ENCODE assay signal across 7 mouse cellular contexts in the genomic region with DNA sequence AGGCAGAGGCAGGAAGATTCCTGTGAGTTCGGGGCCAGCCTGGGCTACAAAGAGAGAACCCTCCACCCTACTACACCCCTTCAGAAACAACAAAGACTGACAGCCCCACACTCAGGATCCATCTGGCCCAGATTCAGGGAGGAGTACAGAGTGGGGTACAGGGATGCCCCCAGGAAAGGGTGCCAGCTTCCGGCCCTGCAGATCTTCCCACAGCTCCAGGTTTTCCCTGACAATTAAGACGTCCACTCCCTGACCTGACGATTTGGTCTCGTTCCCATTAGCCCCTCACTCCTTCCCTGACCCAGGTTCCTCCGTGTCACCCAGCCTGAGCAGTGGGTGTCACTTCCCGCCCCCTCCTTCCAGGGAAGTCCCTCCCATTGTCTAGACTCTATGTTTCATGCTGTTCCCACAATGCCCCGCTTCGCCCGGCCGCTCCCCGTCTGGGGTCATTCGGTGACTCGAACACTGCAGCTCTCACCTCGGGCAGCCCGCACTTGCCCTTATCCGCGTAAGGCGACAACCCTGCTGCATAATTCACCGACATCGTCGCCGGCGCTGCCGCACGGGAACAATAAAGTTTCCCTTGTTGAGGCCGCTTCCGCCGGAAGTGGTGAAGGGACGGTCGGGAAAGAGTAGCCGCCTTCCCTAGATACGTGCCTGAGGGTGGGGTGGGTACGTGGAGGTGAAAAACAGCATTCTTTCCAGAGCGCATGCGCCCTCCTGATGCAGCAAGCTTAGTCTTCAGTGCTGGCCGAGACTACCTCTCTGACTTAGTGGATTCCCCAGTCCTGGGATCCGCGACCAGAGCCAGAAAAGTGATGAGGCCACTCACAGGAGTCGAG. TPM values are rescaled to one million over a fixed set of nuclear protein-coding genes. Genes with fewer than 3 reads are reported as not detected.
DNase-seq lines count a peak whose midpoint lies in the region; ATAC-seq lines count a peak whose summit lies in the region.

A gene (minus strand): TSS at position 804 of the 842 bp plus-strand sequence.

- no peaks in the 10 kb centered on the region for H3K27me3 ChIP-seq in intestine, embryonic 16.5 days (replicated peaks; ENCODE audit: control insufficient read depth, insufficient read depth, low read length)
- H3K27me3 ChIP-seq in midbrain, embryonic 11.5 days (ENCODE audit: control insufficient read depth, insufficient read depth, low read length), result no peaks in the 10 kb centered on the region

- H3K9ac ChIP-seq in intestine, embryonic 16.5 days (ENCODE audit: low read depth, low read length), result peak within 1 kb of the TSS; percentile 80
- H3K9ac ChIP-seq in midbrain, embryonic 11.5 days (ENCODE audit: low read length), result peak within 1 kb of the TSS; percentile 89

- peak; percentile 94 for DNase-seq in adrenal gland, adult 2 months
- peak; percentile 88 for DNase-seq in embryo, embryonic 11.5 days (ENCODE audit: low read depth, low spot score)
- DNase-seq in gastrocnemius, postnatal 4 days (ENCODE audit: low spot score in 2 of 2), result peak; percentile 73 to 88
- peak; percentile 91 to 93 for DNase-seq in left cerebral cortex, postnatal 36 days (ENCODE audit: low spot score in 2 of 2)
- peak; percentile 99 for DNase-seq in midbrain, embryonic 11.5 days (ENCODE audit: low spot score, missing footprints)
- peak; percentile 97 for DNase-seq in skeletal muscle tissue, adult 2 months (ENCODE audit: low read depth, low spot score)

- 0 out of 2 replicates have a peak, but pooled peaks cover 8% of the 10 kb centered on the region for H3K36me3 ChIP-seq in intestine, embryonic 16.5 days (ENCODE audit: control insufficient read depth, insufficient read depth, low read length)
- peaks cover 9% of the 10 kb centered on the region; the same call in 1 of the 2 replicates for H3K36me3 ChIP-seq in midbrain, embryonic 11.5 days (ENCODE audit: control insufficient read depth, insufficient read depth, low read length)

- peak; percentile 93 for ATAC-seq in intestine, embryonic 16.5 days
- peak; percentile 91 for ATAC-seq in midbrain, embryonic 11.5 days (ENCODE audit: low FRiP score)

- no peaks in the 10 kb centered on the region for H3K9me3 ChIP-seq in intestine, embryonic 16.5 days (ENCODE audit: control insufficient read depth, low read length)
- no peaks in the 10 kb centered on the region for H3K9me3 ChIP-seq in midbrain, embryonic 11.5 days (ENCODE audit: control insufficient read depth, low read length)

- peak within 1 kb of the TSS; percentile 77 for H3K27ac ChIP-seq in intestine, embryonic 16.5 days (ENCODE audit: low read length)
- H3K27ac ChIP-seq in midbrain, embryonic 11.5 days (ENCODE audit: low read depth, low read length), result peak within 1 kb of the TSS; percentile 80

- peak within 1 kb of the TSS; percentile 77 for H3K4me3 ChIP-seq in intestine, embryonic 16.5 days (ENCODE audit: low read length)
- H3K4me3 ChIP-seq in midbrain, embryonic 11.5 days (ENCODE audit: low read depth, low read length), result peak within 1 kb of the TSS; percentile 72

- WGBS in intestine, embryonic 16.5 days, result 5% methylated on average over 40 of the region's 40 CpGs
- 5% methylated on average over 40 of the region's 40 CpGs for WGBS in midbrain, embryonic 11.5 days

- intact Hi-C loops in left cerebral cortex, postnatal 36 days (cut with DNase I), result no loop called here

- H3K4me1 ChIP-seq in intestine, embryonic 16.5 days (ENCODE audit: control insufficient read depth, insufficient read depth, low read length), result peaks cover 17% of the 10 kb centered on the region
- peaks cover 14% of the 10 kb centered on the region for H3K4me1 ChIP-seq in midbrain, embryonic 11.5 days (ENCODE audit: control insufficient read depth, insufficient read depth, low read length)

- peak within 1 kb of the TSS; percentile 86 for H3K4me2 ChIP-seq in intestine, embryonic 16.5 days (ENCODE audit: low read depth, low read length)
- H3K4me2 ChIP-seq in midbrain, embryonic 11.5 days, result peak within 1 kb of the TSS; percentile 81

RNA-seq across cellular contexts. Expression of the gene that starts here (rescaled TPM):
- total RNA-seq in adrenal gland, adult 2 months (2021), result 10 to 100 TPM; 16.0 to 18.3 TPM
- polyA plus RNA-seq in adrenal gland, adult 2 months (2012; rRNA removed), result 52.3 and 59.9 TPM in 2 replicates
- 10 to 100 TPM; 13.6 to 18.2 TPM for total RNA-seq in gastrocnemius, postnatal 4 days (2021)
- polyA plus RNA-seq in intestine, embryonic 16.5 days (2015; fragmentation: Nextera tagmentation; extraction: Ambion mirVana), result 29.3 and 29.5 TPM in 2 replicates
- 10 to 100 TPM; 22.7 to 29.4 TPM for total RNA-seq in left cerebral cortex, postnatal 36 days (2021)
- polyA plus RNA-seq in midbrain, embryonic 11.5 days (2014; fragmentation: Nextera tagmentation; extraction: Ambion mirVana), result 36.6 and 38.9 TPM in 2 replicates

Comparison
In these comparisons a context has a peak if more than half of its experiments do, and no peak if none do; other contexts are left out.
1. Peak in every context shown above with its lines: DNase-seq, ATAC-seq, H3K4me3 ChIP-seq and H3K27ac ChIP-seq.